Mouse (Mus musculus) lung, adult 2 months (tissue): ENCODE results near the gene Tmem198.

Experiments
- CTCF ChIP-seq: fragments of 200-500 bp; IDR thresholded peaks from 2 replicates; pipeline ENCODE4 v1.5.1; 2011; ENCODE audit warnings: mild to moderate bottlenecking, low read length, control low read depth; ENCODE audit not compliant: insufficient read depth
- POLR2A ChIP-seq: fragments of 200-500 bp; IDR thresholded peaks from 2 replicates; pipeline ENCODE4 v1.6.1; 2011; ENCODE audit warnings: low read depth, mild to moderate bottlenecking, control low read depth, low read length, borderline replicate concordance; ENCODE audit errors: extremely low read depth

- TF ChIP-seq CTCF (no peak), POLR2A (no peak)
These were observed 8.3 kb downstream of the Tmem198 start for GRCm38 (mm10) chr1:75487405-75488161.
